Mouse (Mus musculus): Measurements from ENCODE around the gene Neurl3. TPM values are rescaled to one million over a fixed set of nuclear protein-coding genes. Genes with fewer than 3 reads are reported as not detected.

Neurl3 gene
- polyA plus RNA-seq, 1 experiment from 2014 or later = 2.3 TPM

GRCm38 (mm10) chr1:36280938-36281337 is 6.5 kb upstream of the Neurl3 start:
- Histone ChIP-seq H3K36me3 (no peaks in the 10 kb centered on the region), H3K27ac (no peak overlapping the region), H3K9me3 (no peaks in the 10 kb centered on the region), H3K4me3 (no peak overlapping the region), H3K27me3 (ENCODE audit: insufficient read depth, poor library complexity, severe bottlenecking) (no peaks in the 10 kb centered on the region), H3K4me1 (no peaks in the 10 kb centered on the region)
- 92% methylated on average over 3 of the region's 3 CpGs for WGBS
- DNase-seq (ENCODE audit: low spot score) = no peak

GRCm38 (mm10) chr1:36279202-36279601 is 4.7 kb upstream of the Neurl3 start:
- 25% methylated on average over 3 of the region's 3 CpGs for WGBS
- no peaks in the 10 kb centered on the region for H3K27me3 ChIP-seq (ENCODE audit: insufficient read depth, poor library complexity, severe bottlenecking)
- H3K4me1 ChIP-seq = peaks cover 10% of the 10 kb centered on the region

DNA sequence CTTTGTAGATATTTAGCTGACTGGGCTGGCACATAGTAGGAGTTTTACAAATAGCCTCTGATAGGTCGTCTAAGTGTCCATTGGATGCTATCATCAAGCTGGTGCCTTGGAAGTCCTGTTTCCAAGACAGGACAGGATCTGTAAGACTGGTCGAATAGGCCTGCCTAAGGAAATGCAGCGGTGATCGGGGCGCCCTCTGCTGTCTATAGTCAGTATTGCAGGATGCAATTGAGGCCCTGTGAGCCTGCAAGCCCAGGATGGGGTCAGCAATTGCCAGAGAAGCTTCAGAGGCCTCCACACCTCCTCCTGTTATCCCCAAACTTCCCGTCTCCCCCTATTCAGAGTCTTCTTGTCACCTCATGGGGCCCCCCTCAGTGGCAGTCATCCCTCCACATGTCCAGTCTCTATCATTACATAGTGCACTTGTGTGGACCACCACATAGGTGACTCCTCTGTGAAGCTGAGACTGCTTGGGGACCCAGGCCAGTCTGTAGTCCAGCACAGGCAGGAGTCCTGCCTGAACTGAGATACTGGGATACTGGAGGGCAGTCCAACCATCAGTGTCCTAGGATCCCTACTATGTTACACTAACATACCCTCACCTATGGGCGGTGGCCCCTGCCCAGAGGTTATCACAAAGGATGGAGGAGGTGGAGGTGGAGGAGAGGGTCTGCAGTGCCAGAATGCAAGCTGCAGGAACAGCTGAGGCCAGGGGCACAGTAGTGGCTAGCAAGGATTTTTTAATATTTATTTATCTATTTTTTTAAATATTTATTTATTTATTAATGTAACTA is 3.0 kb upstream of the Neurl3 start:
- H3K27me3 ChIP-seq (ENCODE audit: insufficient read depth, poor library complexity, severe bottlenecking) = no peaks in the 10 kb centered on the region
- H3K36me3 ChIP-seq = no peaks in the 10 kb centered on the region
- no peak for DNase-seq (ENCODE audit: low spot score)
- no peak overlapping the region for H3K27ac ChIP-seq
- WGBS = 17% methylated on average over 7 of the region's 7 CpGs
- no peak overlapping the region for H3K4me3 ChIP-seq
- H3K4me1 ChIP-seq = peaks cover 25% of the 10 kb centered on the region
- no peaks in the 10 kb centered on the region for H3K9me3 ChIP-seq

More at GRCm38 (mm10) chr1:36279202-36279601, 4.7 kb upstream of the Neurl3 start:
- H3K9me3 ChIP-seq = no peaks in the 10 kb centered on the region
- H3K27ac ChIP-seq = no peak overlapping the region
- DNase-seq (ENCODE audit: low spot score) = peak; percentile 87
- no peak overlapping the region for H3K4me3 ChIP-seq
- no peaks in the 10 kb centered on the region for H3K36me3 ChIP-seq

- no peak overlapping the region for H3K4me3 ChIP-seq
- 78% methylated on average over 13 of the region's 13 CpGs for WGBS
- H3K27ac ChIP-seq = no peak overlapping the region
- H3K27me3 ChIP-seq (ENCODE audit: insufficient read depth, poor library complexity, severe bottlenecking) = peaks cover 9% of the 10 kb centered on the region; the same call in 1 of the 2 replicates
- H3K9me3 ChIP-seq = no peaks in the 10 kb centered on the region
- H3K4me1 ChIP-seq = peaks cover 41% of the 10 kb centered on the region
- no peaks in the 10 kb centered on the region for H3K36me3 ChIP-seq
- no peak for DNase-seq (ENCODE audit: low spot score)
These were observed 1.3 kb upstream of the Neurl3 start for GRCm38 (mm10) chr1:36275635-36276389.

GRCm38 (mm10) chr1:36273288-36273687 is 1.2 kb downstream of the Neurl3 start:
- H3K27me3 ChIP-seq (ENCODE audit: insufficient read depth, poor library complexity, severe bottlenecking) = peaks cover 31% of the 10 kb centered on the region
- H3K27ac ChIP-seq = peak overlapping the region; percentile 78
- no peaks in the 10 kb centered on the region for H3K36me3 ChIP-seq
- H3K4me3 ChIP-seq = peak overlapping the region; percentile 24; the same call in 1 of the 2 replicates
- DNase-seq (ENCODE audit: low spot score) = no peak
- H3K9me3 ChIP-seq = no peaks in the 10 kb centered on the region
- peaks cover 59% of the 10 kb centered on the region for H3K4me1 ChIP-seq
- WGBS = 12% methylated on average over 9 of the region's 9 CpGs

DNA sequence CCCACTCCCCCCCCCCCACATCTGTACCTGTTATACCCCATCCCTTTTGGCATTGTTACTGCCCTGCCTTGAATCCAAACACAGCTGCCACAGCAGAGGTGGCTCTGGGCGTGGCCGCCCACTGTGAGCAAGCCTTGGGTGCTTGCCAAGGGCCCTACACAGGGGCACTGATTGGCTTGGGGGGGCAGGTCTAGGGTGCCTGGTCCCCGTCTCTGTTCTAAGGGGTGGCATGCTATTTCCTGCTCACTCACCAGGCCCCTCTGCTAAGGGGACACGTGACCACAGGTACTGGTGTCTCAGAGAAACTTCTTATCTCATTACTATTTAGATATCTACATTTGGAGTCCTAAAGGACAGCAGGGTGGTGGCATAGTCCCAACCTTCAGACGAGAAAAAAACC is 1.9 kb downstream of the Neurl3 start:
- H3K9me3 ChIP-seq = no peaks in the 10 kb centered on the region
- H3K27me3 ChIP-seq (ENCODE audit: insufficient read depth, poor library complexity, severe bottlenecking) = peaks cover 31% of the 10 kb centered on the region
- H3K36me3 ChIP-seq = no peaks in the 10 kb centered on the region
- H3K27ac ChIP-seq = peak overlapping the region; percentile 78
- no peak for DNase-seq (ENCODE audit: low spot score)
- no peak overlapping the region for H3K4me3 ChIP-seq
- peaks cover 59% of the 10 kb centered on the region for H3K4me1 ChIP-seq
- WGBS = 59% methylated on average over 5 of the region's 5 CpGs

GRCm38 (mm10) chr1:36271516-36272230 is 2.8 kb downstream of the Neurl3 start:
- peaks cover 59% of the 10 kb centered on the region for H3K4me1 ChIP-seq
- no peak for DNase-seq (ENCODE audit: low spot score)
- 73% methylated on average over 8 of the region's 8 CpGs for WGBS
- H3K4me3 ChIP-seq = no peak overlapping the region
- H3K27ac ChIP-seq = peak overlapping the region; percentile 81
- no peaks in the 10 kb centered on the region for H3K36me3 ChIP-seq
- peaks cover 31% of the 10 kb centered on the region for H3K27me3 ChIP-seq (ENCODE audit: insufficient read depth, poor library complexity, severe bottlenecking)
- H3K9me3 ChIP-seq = no peaks in the 10 kb centered on the region

- Histone ChIP-seq H3K36me3 (no peaks in the 10 kb centered on the region), H3K4me3 (no peak overlapping the region), H3K27ac (peak overlapping the region; percentile 81), H3K4me1 (peaks cover 59% of the 10 kb centered on the region), H3K27me3 (ENCODE audit: insufficient read depth, poor library complexity, severe bottlenecking) (peaks cover 31% of the 10 kb centered on the region), H3K9me3 (no peaks in the 10 kb centered on the region)
- no peak for DNase-seq (ENCODE audit: low spot score)
- WGBS = 47% methylated on average over 3 of the region's 3 CpGs
These were observed 3.8 kb downstream of the Neurl3 start for GRCm38 (mm10) chr1:36270666-36271065.

DNA sequence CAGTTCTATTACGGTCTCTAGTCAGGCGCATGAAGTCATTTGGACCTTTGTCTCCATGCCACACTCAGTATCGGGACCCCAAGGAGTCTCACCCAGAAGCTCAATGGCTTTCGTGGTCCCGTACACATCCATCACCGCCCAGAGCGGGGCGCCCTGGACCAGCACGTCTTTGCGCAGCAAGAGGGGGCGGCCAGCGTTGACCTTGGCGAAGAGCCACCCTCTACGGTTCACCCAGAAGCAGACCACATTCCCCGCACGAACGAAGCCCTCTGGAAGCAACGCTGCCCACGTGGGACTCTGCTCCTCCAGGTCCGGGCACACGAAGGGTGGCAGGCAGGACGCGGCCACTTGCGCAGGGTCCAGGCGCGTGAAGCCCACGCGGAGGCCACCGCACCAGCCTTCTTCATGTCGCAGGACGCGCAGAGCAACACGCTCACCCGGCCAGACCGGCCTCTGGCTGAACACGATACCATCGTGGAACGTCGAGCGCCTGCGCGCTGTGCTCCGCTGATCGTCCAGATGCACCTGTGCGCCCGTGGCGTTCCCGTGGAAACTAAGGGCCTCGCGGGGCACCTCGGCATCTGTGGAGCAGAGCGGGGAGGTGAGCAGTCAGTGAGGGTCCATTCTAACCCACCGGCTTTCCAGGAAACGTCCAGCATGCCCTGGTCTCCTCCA is 5.2 kb downstream of the Neurl3 start:
- DNase-seq (ENCODE audit: low spot score) = no peak
- no peaks in the 10 kb centered on the region for H3K9me3 ChIP-seq
- peaks cover 31% of the 10 kb centered on the region for H3K27me3 ChIP-seq (ENCODE audit: insufficient read depth, poor library complexity, severe bottlenecking)
- WGBS = 31% methylated on average over 54 of the region's 54 CpGs
- peak overlapping the region; percentile 76 for H3K27ac ChIP-seq
- no peaks in the 10 kb centered on the region for H3K36me3 ChIP-seq
- peak overlapping the region; percentile 46 for H3K4me3 ChIP-seq
- peaks cover 50% of the 10 kb centered on the region for H3K4me1 ChIP-seq

GRCm38 (mm10) chr1:36267595-36267994 is 6.9 kb downstream of the Neurl3 start:
- no peak for DNase-seq (ENCODE audit: low spot score)
- Histone ChIP-seq H3K27me3 (ENCODE audit: insufficient read depth, poor library complexity, severe bottlenecking) (peaks cover 31% of the 10 kb centered on the region), H3K4me3 (no peak overlapping the region), H3K36me3 (no peaks in the 10 kb centered on the region), H3K4me1 (peaks cover 36% of the 10 kb centered on the region), H3K9me3 (no peaks in the 10 kb centered on the region), H3K27ac (no peak overlapping the region)
- 95% methylated on average over 3 of the region's 3 CpGs for WGBS

DNA sequence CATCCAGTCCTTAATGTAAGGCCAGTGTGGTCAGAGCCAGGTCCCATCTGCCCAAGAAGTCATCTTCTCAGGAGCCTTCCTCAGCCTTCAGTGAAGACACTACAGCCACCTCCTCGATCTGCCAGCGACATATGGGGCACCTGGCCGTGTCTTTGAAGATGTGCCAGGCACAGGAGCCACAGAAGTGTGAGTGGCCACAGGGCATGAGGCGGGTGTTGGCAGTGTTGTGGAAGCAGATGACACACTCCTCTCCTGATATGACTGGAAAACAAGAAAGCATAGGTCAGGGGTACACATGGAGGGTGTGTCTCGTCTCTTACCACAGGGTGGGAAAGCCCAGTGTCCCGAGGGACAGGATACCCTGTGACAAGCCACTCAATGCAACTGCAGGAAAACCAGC is 8.2 kb downstream of the Neurl3 start:
- Histone ChIP-seq H3K36me3 (no peaks in the 10 kb centered on the region), H3K4me1 (peaks cover 24% of the 10 kb centered on the region), H3K9me3 (no peaks in the 10 kb centered on the region), H3K27me3 (ENCODE audit: insufficient read depth, poor library complexity, severe bottlenecking) (peaks cover 27% of the 10 kb centered on the region), H3K27ac (no peak overlapping the region), H3K4me3 (no peak overlapping the region)
- no peak for DNase-seq (ENCODE audit: low spot score)
- 81% methylated on average over 6 of the region's 6 CpGs for WGBS

DNA sequence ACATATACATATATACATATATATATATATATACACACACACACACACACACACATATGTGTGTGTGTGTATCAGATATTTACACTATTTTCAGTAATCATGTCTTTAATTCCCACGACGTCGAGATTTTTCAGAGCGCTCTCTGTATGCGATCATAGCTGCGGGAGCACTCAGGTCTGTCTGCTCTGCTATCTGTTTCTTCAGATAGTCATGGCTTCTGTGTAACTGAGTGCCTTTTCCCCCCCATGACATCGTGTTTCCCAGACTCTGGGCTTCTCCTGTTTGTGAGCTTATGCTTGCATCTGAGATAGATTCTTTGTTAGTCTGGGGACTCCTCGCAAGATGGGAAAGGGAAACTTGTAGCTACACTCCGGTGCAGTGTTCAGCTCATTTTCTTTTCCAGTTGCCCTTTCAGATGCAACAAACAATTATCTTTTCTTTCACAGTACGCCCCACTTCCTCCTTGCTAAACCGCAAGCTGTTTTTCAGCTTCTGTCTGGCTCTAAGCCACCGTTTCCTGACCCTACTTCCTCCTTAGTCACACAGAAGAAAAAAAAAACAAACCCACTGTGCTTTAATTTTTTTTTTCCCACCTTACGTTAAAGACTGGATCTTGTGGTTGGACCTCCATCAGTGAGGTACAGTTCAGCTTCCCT is 10.5 kb downstream of the Neurl3 start:
- peaks cover under 1% of the 10 kb centered on the region; the same call in 1 of the 2 replicates for H3K9me3 ChIP-seq
- 54% methylated on average over 13 of the region's 13 CpGs for WGBS
- H3K27me3 ChIP-seq (ENCODE audit: insufficient read depth, poor library complexity, severe bottlenecking) = peaks cover 7% of the 10 kb centered on the region
- H3K4me1 ChIP-seq = peaks cover under 1% of the 10 kb centered on the region; the same call in 1 of the 2 replicates
- no peaks in the 10 kb centered on the region for H3K36me3 ChIP-seq
- H3K27ac ChIP-seq = no peak overlapping the region
- no peak overlapping the region for H3K4me3 ChIP-seq
- no peak for DNase-seq (ENCODE audit: low spot score)
